Mouse (Mus musculus) cerebellum, adult 2 months (tissue): Measurements from ENCODE around the gene Fam129b.

Experiments
- CTCF ChIP-seq: fragments of 200-500 bp; IDR thresholded peaks from 2 replicates; pipeline ENCODE4 v1.5.1; 2011; ENCODE audit warnings: low read depth, mild to moderate bottlenecking, control low read depth, low read length, moderate library complexity, borderline replicate concordance; ENCODE audit not compliant: insufficient read depth
- POLR2A ChIP-seq: fragments of 200-500 bp; IDR thresholded peaks from 2 replicates; pipeline ENCODE4 v1.6.1; 2011; ENCODE audit warnings: low read length, control low read depth, borderline replicate concordance; ENCODE audit not compliant: insufficient read depth

DNA sequence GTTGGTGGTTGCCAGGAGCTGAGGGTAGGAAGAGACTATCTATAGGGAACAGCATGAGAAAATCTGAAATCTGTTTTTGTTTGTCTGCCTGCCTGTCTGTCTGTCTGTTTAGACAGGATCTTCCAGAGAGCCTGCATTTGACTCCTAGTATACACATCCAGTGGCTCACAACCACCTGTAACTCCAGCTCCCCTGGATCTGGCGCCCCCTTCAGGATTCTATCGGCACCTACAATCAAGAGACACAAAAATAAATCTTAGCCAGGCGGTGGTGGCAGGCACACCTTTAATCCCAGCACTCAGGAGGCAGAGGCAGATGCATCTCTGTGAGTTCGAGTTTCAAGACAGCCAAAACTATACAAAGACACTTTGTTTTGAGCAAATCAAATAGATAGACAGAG is 33.4 kb upstream of the Fam129b start:
- TF ChIP-seq POLR2A (no peak), CTCF (peak; percentile 48; the same call in 1 of the 2 replicates)
